Mouse (Mus musculus) C2C12 (cell line): ENCODE results near the gene Bptf.

Source experiments
- CTCF ChIP-seq: IDR thresholded peaks from one replicate; pipeline ENCODE4 v1.5.1; 2011; ENCODE audit not compliant: control insufficient read depth, insufficient read depth, insufficient read length
- MAX ChIP-seq: IDR thresholded peaks from one replicate; pipeline ENCODE4 v1.6.1; 2011; ENCODE audit warnings: mild to moderate bottlenecking, control low read depth
- MYOD1 ChIP-seq: IDR thresholded peaks from one replicate; pipeline ENCODE4 v1.6.1; 2011; ENCODE audit warnings: low read depth; ENCODE audit not compliant: control insufficient read depth, insufficient read length
- USF1 ChIP-seq: IDR thresholded peaks from one replicate; pipeline ENCODE4 v1.6.1; 2011; ENCODE audit warnings: low read depth, mild to moderate bottlenecking, control low read depth, moderate library complexity

DNA sequence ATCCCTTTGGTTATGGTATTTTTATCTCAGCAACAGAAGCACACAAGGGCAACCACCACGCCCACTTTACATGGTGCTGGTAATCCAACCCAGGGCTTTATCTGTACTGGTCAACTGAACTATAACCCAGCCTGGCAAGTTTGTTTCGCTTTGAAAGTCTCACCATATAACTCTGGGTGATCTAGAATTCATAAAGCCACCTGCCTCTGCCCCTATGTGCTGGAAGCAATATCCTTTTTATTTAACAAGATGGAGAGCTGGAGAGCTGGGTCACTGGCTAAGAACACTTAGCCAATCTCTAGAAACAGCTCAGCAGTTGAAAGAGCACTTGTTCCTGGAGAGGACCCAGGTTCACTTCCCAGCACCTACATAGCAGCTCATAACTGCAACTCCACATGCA, 144.5 kb downstream of the Bptf start:
- TF ChIP-seq CTCF, result no peak
- TF ChIP-seq MAX, result no peak
- no peak for TF ChIP-seq USF1
- no peak for TF ChIP-seq MYOD1
